Mouse (Mus musculus) retina, postnatal 7 days (tissue): Measurements from ENCODE around the gene Fam19a2.

Source experiments
- DNase-seq: peaks from one replicate; pipeline ENCODE4 v3.0.0-alpha.2; 2012; ENCODE audit warnings: low read depth, low spot score

The Fam19a2 gene

DNA sequence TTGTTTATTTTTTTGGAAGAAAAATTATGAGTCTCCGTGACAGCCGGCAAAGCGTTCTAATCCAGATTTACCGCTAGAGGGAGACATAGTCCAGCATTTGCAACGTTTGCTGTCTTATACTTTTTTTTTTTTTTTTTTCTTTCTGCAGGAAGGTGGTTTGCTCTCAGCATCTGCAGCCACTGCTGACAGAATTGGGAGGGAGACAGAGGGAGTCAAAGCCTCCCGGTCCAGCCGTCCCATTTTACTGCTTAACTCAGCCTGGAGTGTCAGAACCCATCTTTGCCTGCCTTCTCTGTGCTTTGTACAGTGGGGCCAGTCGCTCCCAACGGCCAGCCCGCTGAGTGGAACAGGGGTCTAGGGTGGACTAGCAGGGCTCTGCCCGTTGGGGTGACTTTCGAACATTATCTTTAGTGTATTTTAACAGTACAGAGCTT lies at the start of gene Fam19a2:
Gene Fam19a2 (plus strand): TSS at position 121 of the 434 bp plus-strand sequence.
- DNase-seq, result peak; percentile 74

DNA sequence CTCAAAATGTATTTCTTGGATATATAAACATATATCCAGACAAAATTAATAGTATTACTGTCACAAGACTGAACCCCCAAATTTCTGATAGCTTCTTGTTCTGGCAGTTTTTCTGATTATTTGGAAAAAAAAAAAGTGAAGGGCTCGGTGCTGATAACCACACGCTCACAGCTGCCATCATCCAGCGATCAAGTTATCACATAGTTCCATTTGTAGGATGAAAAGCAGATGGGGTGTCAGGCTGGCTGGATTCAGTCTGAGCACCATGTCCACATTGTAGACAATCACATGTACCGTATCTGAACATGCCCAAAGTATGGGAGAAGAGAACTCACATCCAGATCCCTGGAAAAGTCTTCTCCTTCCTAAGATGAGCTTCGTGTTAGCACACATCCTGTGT lies 41.0 kb upstream of the Fam19a2 start:
- DNase-seq, result no peak

DNA sequence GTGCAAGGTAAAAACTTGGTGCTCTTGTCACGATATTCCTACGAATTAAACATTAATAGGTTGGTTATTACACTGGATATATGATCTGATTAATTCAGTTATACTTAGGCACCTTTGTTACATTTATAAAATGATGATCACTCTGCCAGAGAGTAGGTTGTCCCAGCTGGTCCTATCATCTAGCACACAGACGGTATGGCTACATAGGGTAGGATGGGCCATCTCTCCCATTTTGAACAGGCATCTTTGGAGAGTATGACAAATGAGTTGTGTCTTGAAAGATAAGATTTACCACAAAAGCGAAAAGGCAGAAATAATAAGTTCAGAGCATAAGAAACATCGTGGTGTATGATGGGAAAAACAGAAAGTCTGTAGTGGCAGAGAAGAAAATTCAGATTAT lies 34.4 kb upstream of the Fam19a2 start:
- DNase-seq, result no peak

DNA sequence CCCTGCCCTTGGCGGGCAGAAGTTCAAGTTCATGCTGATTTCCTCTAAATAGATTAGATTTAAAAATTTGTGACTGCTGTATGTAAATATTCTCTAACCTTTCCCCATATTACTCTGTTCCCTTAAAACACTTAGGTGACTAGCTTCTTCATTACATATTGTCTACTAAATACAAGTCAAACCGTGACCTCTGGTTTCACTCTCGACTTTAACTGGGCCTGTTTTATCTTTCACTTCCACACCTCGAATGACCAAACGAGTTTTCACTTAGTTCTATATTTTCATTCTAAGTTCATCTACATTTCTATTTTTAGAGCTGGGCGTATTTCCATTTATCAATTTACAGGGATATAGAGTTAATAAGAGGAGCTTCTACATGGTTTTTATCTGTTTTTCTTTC lies 15.7 kb upstream of the Fam19a2 start:
- DNase-seq, result no peak

DNA sequence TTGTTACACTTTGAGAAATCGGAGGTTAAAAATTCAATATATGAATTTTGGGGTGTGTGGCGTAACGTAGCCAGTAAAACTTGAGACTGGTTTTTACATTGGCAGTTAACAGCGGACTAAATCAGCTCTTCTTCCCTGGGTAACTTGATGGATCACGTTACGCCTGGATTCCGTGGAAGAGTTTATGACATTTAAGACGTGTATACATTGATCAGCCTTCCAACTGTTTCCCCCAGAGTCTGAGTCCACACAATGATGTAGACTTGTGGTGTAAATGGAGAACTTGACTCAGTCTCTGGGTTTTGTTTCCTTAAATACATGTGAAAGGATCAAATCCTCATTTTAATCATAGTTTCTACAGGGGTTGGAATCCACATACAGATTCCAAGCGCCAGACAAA lies 11.9 kb upstream of the Fam19a2 start:
- no peak for DNase-seq

DNA sequence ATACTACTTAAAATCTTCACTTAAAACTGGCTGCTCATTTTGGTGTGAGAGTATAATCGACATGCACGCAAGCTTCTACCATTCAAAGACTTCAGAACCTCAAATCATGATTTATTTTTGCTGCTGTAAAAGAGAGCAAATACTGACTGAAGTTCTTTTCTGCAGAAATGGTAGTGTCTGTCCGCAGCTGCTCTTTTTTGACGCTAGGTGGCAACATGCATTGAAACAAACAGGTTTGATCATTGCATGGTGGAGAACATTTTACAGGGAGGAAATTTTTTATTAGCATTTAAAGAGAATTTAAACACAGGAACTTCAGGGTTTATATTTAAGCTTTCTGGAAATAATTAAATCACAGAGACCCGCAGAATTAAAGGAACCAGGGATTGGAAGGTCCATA lies 9.5 kb upstream of the Fam19a2 start:
- DNase-seq, result no peak

DNA sequence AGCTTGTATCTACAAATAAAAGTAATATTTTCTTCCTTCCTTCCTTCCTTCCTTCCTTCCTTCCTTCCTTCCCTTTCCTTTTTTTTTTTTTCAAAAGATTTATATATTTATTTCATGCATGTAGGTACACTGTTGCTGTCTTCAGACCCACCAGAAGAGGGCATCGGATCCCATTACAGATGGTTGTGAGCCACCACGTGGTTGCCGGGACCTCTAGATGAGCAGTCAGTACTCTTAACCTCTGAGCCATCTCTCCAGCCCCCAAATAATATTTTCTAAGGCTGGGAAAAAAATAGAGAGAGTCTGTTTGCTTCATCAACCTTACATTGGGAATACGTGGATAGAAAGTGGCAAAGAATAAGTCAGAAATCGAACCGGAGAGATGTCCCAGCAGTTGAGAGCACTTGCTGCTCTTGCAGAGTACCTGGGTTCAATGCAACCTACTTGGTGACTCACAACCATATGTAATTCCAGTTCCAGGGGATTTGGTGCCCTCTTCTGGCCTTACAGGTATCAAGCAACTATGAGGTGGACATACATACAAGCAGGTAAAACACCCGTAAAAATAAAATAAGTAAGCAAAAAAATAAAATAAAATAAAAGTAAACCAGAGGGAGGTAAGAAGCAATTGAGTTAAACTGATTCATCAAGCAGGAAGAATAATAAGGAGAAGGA lies 8.0 kb upstream of the Fam19a2 start:
- no peak for DNase-seq

DNA sequence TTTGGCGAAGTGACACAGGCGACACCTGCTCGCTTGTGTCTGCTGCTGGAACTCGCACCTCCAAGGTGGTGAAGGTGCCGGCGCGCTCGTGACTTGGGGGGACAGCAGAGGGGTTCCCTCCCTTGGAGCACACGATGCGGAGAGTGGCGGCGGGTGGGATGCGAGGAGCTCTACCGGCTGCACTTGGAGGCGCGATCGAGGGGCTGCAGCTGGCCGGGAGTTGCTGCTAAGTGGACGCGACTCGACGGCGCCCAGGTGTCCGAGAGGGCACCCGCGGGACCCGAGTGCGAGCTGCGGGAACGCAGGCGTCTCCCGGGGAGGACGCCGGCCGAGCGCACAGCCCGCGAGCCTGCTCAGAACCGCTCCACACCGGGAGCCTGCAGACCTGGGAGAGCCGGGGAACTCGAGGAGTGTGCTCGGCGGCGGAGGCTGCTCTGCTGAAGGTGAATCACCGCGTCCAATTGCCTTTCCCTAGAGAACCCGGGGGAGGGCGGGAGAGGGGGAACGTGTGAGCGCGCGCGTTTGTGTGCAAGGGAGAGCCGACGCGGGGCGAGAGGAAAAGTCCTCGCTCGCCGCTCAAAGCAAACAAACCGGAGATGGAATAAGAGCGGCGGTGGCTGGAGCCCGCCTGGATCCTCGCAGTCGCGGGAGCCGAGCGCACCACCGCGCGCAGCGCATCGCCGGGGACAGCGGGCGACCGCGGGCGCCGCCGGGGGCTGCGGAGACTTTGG lies 830 bp downstream of the Fam19a2 start:
- DNase-seq, result peak; percentile 27

DNA sequence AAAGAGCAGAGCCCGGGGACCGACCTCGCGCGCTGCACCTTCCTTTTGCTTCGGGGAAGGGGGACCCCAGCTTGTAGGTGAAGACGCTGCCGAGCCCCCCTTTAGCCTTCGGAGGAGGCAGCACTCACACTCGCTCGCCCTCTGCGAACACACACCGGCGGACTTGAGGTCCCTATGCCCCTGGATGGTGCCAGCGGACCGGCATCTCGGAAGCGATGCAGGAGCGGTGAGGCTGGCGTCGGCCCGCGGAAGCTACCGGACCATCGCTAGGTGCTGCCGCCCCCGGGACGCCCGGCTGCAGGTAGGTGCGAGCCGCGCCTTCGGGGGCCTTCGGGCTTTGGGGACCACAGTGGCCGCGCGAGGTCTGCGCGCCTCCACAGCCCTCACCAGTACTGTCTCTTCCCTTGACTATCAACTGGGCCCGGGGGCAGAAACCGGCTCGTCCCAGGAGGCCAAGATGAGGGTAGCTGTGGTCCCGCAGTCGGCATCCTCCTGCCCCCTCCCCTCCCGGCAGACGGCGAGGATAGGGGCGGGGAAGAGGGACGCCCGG lies 1.5 kb downstream of the Fam19a2 start:
- DNase-seq, result peak; percentile 4

DNA sequence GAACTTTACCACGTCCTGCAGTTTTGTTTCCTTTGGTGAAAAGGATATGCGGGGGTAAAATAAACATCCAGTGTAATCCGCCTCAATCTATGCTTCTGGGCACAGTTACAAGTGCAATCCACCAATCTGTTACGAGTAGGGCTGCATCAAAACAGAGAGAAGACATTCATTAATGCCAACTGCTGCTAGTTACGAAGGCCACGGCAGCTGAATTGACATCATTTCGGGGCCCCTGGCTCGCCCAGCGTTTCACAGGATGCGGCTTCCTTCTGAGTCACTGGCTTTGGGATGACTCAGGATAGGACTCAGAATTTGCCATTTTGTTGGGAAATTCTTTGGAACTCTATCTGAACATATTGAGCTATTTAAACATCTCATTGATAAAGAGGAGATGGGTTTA lies 4.8 kb downstream of the Fam19a2 start:
- DNase-seq, result no peak

DNA sequence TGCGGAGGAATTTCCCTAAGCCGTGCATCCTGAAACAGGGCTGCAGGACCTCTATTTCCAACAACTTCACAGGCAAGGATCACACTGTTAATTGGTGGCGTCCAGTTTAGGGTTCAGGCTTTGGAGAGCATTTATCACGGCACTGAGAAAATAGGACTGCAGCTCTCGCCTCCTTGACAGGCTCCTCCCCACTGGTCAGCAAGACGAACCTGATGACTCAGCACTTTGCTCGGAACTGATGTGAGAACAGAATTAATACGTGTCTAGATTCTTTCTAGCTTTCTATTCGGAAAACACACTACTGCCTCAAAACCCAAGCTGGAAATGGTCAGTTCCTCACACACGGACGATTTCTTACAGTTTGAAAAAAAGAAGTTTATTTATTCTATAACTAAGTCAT lies 10.8 kb downstream of the Fam19a2 start:
- no peak for DNase-seq

DNA sequence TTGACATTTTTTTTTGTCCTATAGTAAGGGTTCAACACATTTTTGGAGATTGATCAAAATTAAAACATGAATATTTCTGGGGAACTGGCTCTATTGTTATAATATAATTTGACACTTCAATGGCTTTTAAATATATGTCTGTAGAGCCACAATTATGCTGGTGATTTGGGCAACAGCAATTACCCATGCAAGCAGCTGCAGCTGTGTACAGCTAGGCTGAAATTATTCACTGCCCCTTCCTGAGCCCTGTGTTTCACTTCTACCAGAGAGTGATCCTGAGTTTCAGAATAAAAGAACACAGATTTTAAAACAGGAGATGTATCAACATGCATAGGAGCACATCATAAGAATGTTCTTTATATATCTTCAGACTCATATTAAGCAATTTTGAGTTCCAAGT lies 43.5 kb downstream of the Fam19a2 start:
- DNase-seq, result no peak

DNA sequence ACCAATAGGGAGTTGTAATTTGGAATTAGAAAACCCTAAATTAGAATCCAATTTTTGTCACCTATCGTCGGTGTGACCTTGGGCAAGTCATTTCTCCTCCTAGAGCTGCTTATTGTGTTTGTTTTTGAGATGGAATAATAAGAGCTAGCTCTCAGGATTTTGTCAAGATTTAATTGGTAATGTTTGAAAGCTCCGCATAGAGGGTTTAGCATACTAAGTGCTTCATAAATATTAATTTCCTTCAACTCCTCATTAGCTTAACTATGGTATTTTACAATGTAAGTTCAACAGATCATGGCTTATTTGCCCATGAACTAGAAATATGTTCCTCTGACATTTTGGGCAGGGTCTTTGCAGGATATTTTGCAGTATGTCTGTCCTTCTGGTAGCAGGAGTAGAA lies 62.5 kb downstream of the Fam19a2 start:
- DNase-seq, result no peak

DNA sequence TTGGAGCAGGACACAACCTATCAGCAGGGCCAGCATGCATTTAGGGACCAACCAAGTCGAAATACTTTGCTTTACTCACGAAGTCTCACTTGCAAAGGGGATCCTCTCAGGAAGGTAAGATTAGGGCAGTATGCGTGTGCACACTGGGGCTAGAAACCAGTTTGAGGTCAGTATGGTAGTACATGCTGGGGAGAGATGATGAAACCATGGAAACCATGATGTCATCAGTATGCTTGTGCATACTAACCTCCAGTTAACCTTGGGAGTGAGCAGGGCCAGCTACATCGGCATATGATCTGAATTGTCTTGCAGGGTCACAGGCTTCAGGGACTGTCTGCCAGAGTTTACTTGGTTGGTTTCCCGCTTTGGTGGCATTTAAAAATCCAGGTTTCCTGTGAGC lies 77.5 kb downstream of the Fam19a2 start:
- no peak for DNase-seq

DNA sequence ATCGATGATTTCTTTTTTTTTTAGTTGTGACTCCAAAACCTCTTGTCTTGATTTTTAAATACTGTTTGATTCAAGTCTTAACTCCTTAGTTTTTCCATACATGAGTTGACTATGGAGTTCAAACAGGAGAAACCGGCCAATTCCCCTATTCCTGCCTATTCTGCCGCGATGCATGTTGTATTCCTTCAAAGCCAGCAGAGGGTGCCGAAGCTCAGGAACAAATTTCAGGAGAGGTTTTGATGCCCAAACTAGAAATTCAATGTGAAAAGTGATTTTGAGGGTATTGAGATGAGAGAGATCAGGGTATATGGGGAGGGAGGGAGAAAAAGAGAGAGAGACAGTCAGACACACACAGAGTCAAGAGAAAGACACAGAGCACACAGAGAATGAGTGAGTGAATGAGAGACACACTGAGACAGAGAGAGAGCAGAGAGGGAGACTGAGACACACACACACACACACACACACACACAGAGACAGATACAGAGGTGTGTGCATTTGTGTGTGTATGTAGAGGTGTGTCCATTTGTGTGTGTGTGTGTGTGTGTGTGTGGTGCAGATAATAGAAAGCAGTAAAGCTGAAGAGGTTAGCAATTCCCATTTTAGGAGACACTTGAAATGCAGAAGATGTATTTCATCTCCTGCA lies 78.9 kb downstream of the Fam19a2 start:
- DNase-seq, result peak; percentile 34

DNA sequence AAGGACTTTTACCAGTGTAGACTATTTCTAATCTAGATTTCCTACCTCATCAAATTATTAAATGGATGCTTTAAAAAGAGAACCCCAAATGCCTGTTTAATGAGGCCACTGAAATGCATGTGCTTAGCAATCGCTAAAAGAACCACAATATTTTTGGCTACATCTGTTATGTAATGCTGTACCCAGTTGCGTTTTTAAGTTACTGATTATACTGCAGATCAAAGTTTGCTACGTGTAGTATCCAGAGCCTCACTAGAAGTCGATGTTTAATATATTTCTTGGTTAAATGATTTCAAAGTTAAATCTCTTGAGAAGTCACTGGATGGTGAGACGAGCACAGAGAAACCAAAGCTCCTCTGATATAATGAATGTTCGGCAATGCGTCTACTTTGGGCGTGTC lies 82.5 kb downstream of the Fam19a2 start:
- DNase-seq, result no peak

DNA sequence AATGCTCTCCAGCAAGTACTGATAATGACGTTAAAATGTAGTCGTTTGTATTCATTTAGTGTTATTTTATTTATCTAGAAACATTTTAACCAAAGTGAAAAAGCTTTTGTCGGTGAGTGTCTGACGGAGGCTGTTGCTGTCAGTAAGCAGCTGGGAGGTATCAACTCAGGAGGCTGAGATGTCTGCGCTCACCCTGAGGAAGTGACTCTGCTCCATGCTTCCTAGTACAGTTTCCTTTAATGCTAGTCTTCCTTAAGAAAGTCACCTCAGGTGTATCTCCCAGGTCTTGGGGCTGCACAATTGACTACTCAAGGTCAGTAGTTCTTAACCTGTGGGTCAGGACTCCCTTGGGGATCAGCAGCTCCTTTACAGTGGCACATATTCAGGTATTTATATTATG lies 89.9 kb downstream of the Fam19a2 start:
- no peak for DNase-seq

DNA sequence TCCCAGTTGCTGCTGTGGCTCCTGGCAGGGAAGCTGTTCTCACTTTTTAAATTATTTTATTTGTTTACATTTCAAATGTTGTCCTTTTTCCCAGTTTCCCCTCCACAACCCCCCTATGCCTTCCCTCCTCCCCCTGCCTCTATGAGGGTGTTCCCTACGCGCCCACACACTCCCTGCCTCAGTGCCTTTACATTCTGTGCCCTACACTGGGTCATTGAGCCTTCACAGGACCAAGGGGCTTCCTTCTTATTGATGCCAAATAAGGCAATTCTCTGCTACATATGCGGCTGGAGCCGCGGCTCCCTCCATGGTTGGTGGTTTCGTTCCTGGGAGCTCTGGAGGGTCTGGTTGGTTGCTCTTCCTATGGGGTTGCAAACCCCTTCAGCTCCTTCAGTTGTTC lies 93.2 kb downstream of the Fam19a2 start:
- no peak for DNase-seq

DNA sequence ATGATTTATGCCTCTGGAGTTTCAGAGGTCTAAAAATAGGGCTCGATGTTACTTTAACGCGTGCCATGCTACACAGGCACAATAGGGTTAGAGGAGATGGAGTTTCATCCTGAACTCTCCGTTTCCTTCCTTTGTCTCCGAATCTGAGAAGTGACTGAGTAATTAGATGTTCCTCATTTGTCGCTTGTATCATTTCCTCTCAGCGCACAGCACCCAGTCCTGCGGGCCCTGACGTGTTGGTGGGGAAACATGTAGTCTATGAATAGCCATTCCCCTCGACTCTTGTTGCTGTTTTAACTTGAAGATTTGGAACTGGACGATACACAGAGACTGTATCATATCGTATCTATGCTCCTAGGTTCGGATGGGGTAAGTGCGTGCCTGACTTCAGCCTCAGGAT lies 96.7 kb downstream of the Fam19a2 start:
- no peak for DNase-seq

DNA sequence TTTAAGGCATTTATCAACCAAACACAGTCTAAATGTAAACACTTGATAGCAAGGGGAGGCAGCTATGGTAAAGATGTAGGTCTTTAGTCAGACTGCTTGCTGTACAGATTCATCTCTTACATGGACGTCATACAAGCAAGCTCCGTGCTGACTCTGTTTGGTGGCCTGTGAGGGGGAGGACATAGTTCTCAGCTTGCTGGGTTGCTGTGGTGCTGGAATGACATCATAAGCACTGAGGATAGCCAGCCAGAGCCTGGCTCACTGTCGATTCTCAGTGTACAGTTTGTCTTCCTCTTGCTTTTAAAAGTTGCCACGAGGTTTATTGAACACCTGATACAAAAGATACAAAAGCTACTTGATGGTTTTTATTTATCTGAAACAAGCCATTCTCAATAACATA lies 100.8 kb downstream of the Fam19a2 start:
- no peak for DNase-seq

DNA sequence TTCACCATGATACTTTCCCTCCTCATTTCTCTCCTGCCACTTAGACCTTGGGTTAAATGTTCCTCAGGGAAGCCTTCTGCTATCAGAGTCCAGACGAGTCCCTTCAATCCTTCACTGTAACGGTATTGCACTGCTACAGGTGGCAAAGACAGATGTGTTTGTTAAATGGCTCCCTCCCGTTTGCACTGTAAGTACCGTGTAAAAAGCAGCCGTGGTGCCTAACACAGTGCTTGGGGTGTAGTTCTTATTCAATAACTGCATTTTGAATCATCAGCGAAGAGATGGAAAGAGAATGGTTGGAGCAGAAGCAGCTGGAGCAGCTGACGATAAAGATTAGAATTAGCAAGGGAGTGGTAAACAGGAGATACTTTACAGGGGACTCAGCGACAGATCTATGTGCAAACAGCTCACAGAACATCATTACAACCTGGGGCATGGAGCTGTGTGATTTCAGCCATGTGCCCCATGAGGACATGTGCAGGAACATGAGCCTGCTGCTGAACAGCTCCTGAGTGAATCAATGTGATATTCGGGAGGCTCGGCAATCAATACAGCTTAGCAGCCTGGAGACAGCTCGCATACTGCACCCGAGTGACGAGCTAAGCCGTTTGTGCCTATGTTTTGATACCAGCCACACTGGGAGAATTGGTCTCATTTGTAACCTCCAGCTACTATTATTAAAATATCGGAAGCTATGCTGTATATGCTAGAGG lies 103.5 kb downstream of the Fam19a2 start:
- DNase-seq, result no peak

DNA sequence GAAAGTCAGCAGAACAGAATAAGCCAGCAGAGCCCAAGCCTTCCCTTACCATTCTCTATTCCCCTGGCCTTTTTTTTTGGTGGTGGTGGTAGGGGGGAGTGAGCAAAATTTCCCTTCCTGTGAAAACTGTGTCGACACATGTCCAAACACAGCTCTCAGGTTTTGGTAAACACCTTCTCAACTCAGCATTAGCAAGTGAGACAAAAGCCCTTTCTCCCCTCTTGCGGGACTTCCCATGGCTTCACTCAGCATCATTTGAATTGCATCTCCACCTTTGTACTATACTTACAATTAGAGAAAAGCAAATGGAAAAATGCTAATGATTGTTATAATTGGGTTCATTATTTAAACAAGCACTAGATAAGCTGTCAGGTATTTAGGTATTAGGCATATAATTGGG lies 119.5 kb downstream of the Fam19a2 start:
- no peak for DNase-seq
